Mouse (Mus musculus): ENCODE results near the gene Pou3f3.

DNA sequence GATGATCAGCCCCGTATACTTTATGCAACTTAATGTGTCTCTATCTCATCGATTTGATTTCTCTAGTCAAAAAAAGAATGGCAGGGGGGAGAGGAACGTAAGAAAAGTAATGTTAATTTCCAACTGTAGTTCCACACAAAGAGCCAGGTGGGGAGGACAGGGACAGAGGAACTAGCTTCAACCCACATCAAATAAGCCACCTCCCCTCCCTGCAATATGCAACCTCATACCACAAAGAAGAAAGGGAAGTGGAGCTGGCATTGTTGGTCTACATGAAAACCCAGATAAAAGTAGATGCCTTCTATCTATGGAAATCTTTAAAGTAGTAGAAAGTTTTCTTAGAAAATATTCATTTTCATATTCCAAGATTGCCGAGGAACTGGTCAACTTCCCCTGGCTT is 14.7 kb downstream of the Pou3f3 start:
- TF ChIP-seq POLR2A (IDR thresholded peaks at IDR 0.05; ENCODE audit: borderline replicate concordance, low read depth, low read length) = no peak
- TF ChIP-seq CTCF (IDR thresholded peaks at IDR 0.05; ENCODE audit: low read depth, low read length) = no peak

Measured in bone marrow macrophage, adult 2 months (primary cell).